Mouse (Mus musculus) activated CD4-positive, CD25-positive, alpha-beta regulatory T cell, adult 9 weeks (primary cell): ENCODE results near the gene 2700097O09Rik. TPM values are rescaled to one million over a fixed set of nuclear protein-coding genes. Genes with fewer than 3 reads are reported as not detected.

ENCODE experiments used
- polyA plus RNA-seq: library from polyadenylated mRNA; unstranded; fragments of 100-300 nt; shearing (Covaris generic); gene quantifications from one replicate; pipeline ENCODE4 v1.2.1, GENCODE M21; 2017

2700097O09Rik gene
- 19.3 TPM for polyA plus RNA-seq

GRCm38 (mm10) chr12:55079726-55080600 lies at the start of gene 2700097O09Rik, which contains the start of gene Srp54a:
Gene 2700097O09Rik, minus strand, starts transcription at chr12:55080110.
Gene Srp54a, plus strand, starts transcription at chr12:55080262.

DNA sequence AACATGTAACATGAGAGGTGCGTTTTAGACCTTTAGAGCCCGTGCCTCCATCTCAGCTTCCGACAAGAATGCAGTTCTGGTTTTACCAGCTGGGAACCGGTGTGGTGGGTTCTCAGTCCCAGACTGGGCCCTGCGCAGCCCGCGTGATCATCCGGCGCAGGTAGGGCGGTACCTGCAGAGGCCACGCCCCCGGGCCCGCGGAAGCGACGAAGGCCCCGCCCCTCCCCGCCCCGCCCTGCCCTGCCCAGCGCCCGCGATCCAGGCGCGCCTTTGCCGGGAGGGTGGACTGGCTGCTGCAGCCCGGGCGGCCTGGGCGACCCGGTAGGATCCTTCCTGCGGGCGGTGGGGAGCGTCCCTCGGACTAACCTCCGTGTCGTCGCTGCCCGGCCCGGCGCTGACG lies 44.3 kb upstream of the 2700097O09Rik start, which contains the start of gene Fam177a:
TSS of gene Fam177a (plus strand) at position 228 of the 400 bp plus-strand sequence.

DNA sequence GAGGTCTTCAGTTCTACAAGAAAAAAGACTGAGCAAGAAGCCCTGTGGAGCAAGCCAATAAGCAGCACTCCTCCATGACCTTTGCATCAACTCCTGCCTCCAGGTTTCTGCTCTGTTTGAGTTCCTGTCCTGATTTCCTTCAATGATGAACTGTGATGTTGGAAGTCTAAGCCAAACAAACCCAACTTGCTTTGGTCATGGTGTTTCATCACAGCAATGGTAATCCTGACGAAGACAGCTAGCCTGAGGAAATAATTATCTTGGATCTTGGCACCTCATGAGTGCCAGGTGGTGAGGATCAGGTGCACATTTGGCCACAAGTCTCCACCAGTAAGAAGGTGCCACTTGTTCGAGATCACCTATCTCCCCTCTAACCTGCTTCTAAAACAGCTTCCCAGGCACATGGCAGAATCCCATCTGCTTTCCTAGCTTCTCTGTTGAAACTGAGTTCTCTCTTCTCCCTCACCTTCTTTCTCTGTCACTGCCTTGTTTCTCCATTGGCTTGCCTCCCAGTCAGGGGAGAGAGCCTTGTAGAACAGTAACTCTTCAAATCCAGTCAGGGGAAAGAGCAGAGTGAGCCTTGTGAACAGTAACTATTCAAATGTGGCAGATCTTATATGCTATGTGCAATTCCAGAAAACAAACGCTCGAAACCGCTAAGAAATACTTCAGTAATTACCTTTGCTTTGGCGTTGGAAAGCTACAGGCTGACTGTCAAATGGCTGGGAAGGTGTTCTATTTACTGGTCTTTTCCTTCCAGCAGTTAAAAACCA lies 66.1 kb downstream of the 2700097O09Rik start, which contains the start of gene Baz1a:
TSS of gene Baz1a (minus strand) at position 723 of the 773 bp plus-strand sequence.

Other genes with a start within 250 kb of the 2700097O09Rik start
- gene Cfl2, start 217.2 kb downstream of the 2700097O09Rik start, polyA plus RNA-seq, result 30.1 TPM
- gene Gm20403, start 93.6 kb downstream of the 2700097O09Rik start, polyA plus RNA-seq, result not detected
- gene Baz1a, start 65.8 kb downstream of the 2700097O09Rik start, polyA plus RNA-seq, result 16.3 TPM
- gene Srp54a, start 152 bp upstream of the 2700097O09Rik start, polyA plus RNA-seq, result 156 TPM
- 17.2 TPM for gene Fam177a, start 44.4 kb upstream of the 2700097O09Rik start, polyA plus RNA-seq
- 35.6 TPM for gene Srp54b, start 75.0 kb upstream of the 2700097O09Rik start, polyA plus RNA-seq
- gene 1700047I17Rik2, start 119.5 kb upstream of the 2700097O09Rik start, polyA plus RNA-seq, result not detected
- gene Srp54c, start 150.1 kb upstream of the 2700097O09Rik start, polyA plus RNA-seq, result 77.9 TPM
- 9.6 TPM for gene 1110008L16Rik, start 219.5 kb upstream of the 2700097O09Rik start, polyA plus RNA-seq
- gene Ppp2r3c, start 222.9 kb upstream of the 2700097O09Rik start, polyA plus RNA-seq, result 21.9 TPM